In the genomic region with DNA sequence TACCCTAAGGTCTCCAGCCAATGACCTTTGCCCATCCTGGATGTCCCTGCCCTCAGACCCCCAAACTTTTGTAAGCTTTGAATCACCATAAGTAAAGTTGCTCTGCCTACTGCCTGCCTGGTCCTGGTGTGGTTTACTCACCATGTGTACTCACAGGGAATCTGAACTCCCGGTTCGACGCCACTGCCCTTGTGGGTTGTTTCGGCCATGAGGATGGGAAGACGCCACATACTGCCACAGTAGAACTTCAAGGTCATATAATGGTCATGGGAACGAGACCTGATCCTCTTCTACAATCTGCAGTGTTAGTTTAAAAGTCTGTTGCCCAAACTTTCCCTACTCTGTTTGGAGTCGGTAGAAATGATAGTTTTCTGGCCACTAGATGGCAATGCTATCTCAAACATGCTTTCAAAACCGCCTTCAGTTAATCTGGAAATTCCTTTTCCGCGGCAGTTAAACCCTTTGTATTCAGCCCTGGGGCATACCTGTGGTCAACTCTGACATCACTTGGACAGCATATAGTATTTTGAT, we compare ENCODE assay signal across 9 mouse cellular contexts. TPM values are rescaled to one million over a fixed set of nuclear protein-coding genes. Genes with fewer than 3 reads are reported as not detected.
DNase-seq lines count a peak whose midpoint lies in the region; ATAC-seq and TF ChIP-seq lines count a peak whose summit lies in the region.
"Had no signal": no experiment of that assay in that cellular context is flagged by ENCODE, and none has a peak within 500 bp of the region (broad histone marks: within the 10 kb centered on the region; RNA-seq: fewer than 3 reads in every experiment).

No protein-coding gene starts in this region.

- no peak overlapping the region for H3K4me2 ChIP-seq in limb, embryonic 11.5 days (ENCODE audit: low read depth, severe bottlenecking)

- 44% methylated on average over 10 of the region's 10 CpGs for WGBS in cerebellum, adult 2 months
- WGBS in limb, embryonic 11.5 days = 46% methylated on average over 10 of the region's 10 CpGs

- TF ChIP-seq CTCF in cerebellum, adult 2 months (IDR thresholded peaks at IDR 0.05; ENCODE audit: borderline replicate concordance, insufficient read depth, low read depth, low read length) = peak; percentile 23; the same call in 1 of the 2 replicates
- TF ChIP-seq CTCF in testis, adult 2 months (IDR thresholded peaks at IDR 0.05; ENCODE audit: control insufficient read depth, insufficient read depth, insufficient replicate concordance, low read depth, low read length) = no peak; the same call in 1 of the 2 replicates

- H3K9ac ChIP-seq in limb, embryonic 11.5 days (ENCODE audit: low read length) = no peak overlapping the region

- no peaks in the 10 kb centered on the region for H3K9me3 ChIP-seq in limb, embryonic 11.5 days (ENCODE audit: control insufficient read depth, low read length)

- ATAC-seq in cerebellum, adult (ENCODE audit: insufficient number of reproducible peaks, low FRiP score, low TSS enrichment) = no peak
- ATAC-seq in hematopoietic stem cell, adult 5-6 weeks (replicated peaks in 1 of 2; ENCODE audit: insufficient read depth in 1 of 2, low FRiP score in 2 of 2, low TSS enrichment in 1 of 2, low read depth in 1 of 2, poor library complexity in 2 of 2, severe bottlenecking in 2 of 2) = peak; percentile 45 to 65; a peak in 3 of 4 replicates
- ATAC-seq in limb, embryonic 11.5 days (ENCODE audit: insufficient number of reproducible peaks, low FRiP score, low TSS enrichment, low read depth) = peak; percentile 51; the same call in 1 of the 2 replicates

- TF ChIP-seq POLR2A in cerebellum, adult 2 months (IDR thresholded peaks at IDR 0.05; ENCODE audit: borderline replicate concordance, insufficient read depth, low read length) = no peak
- no peak for TF ChIP-seq POLR2A in testis, adult 2 months (IDR thresholded peaks at IDR 0.05; ENCODE audit: control insufficient read depth, low read depth, low read length)

- H3K27me3 ChIP-seq in cerebellum, adult 2 months (ENCODE audit: control insufficient read depth, insufficient read depth, low read length) = no peaks in the 10 kb centered on the region
- H3K27me3 ChIP-seq in testis, adult 2 months (ENCODE audit: control insufficient read depth, insufficient read depth, low read length) = no peaks in the 10 kb centered on the region
- H3K27me3 ChIP-seq in limb, embryonic 11.5 days (ENCODE audit: control insufficient read depth, insufficient read depth, low read length) = no peaks in the 10 kb centered on the region

- no peaks in the 10 kb centered on the region for H3K36me3 ChIP-seq in testis, adult 2 months (ENCODE audit: control insufficient read depth, insufficient read depth, low read length)
- no peaks in the 10 kb centered on the region for H3K36me3 ChIP-seq in limb, embryonic 11.5 days (ENCODE audit: control insufficient read depth, insufficient read depth, low read length)

- no peak overlapping the region for H3K27ac ChIP-seq in cerebellum, adult 2 months (ENCODE audit: insufficient read depth, low read length)
- peak overlapping the region; percentile 5; the same call in 1 of the 2 replicates for H3K27ac ChIP-seq in testis, adult 2 months (ENCODE audit: control insufficient read depth, insufficient read depth, low read depth, low read length)
- H3K27ac ChIP-seq in limb, embryonic 11.5 days (replicated peaks; ENCODE audit: low read depth, low read length) = no peak overlapping the region

- no peak overlapping the region for H3K4me3 ChIP-seq in cerebellum, adult 2 months (replicated peaks; ENCODE audit: insufficient read depth, low read depth, low read length)
- no peak overlapping the region for H3K4me3 ChIP-seq in testis, adult 2 months (ENCODE audit: control insufficient read depth, low read depth, low read length)
- H3K4me3 ChIP-seq in limb, embryonic 11.5 days (ENCODE audit: low read depth, low read length) = no peak overlapping the region

- DNase-seq in cerebellum, adult 2 months = no peak
- DNase-seq in testis, postnatal 10 days (ENCODE audit: low spot score) = no peak
- peak; percentile 50 for DNase-seq in limb, embryonic 11.5 days (ENCODE audit: low spot score)
- peak; percentile 18 for DNase-seq in telencephalon, adult 2 months (ENCODE audit: low read depth, low spot score)
- DNase-seq in gastrocnemius, postnatal 25 days = no peak

- H3K4me1 ChIP-seq in cerebellum, adult 2 months (ENCODE audit: control insufficient read depth, insufficient read depth, low read length) = no peaks in the 10 kb centered on the region
- no peaks in the 10 kb centered on the region for H3K4me1 ChIP-seq in testis, adult 2 months (ENCODE audit: control insufficient read depth, insufficient read depth, low read length)
- no peaks in the 10 kb centered on the region for H3K4me1 ChIP-seq in limb, embryonic 11.5 days (ENCODE audit: control insufficient read depth, insufficient read depth, low read length)

RNA-seq across cellular contexts. Expression of a gene that starts 2.1 kb away (rescaled TPM):
- polyA plus RNA-seq in cerebellum, adult 2 months (2012; rRNA removed) = not detected in 2 replicates
- polyA plus RNA-seq in testis, adult 2 months (2012; rRNA removed) = 0.96 and 1.1 TPM in 2 replicates
- total RNA-seq in hematopoietic stem cell, adult 5-6 weeks (2017) = not detected in 2 replicates
- polyA plus RNA-seq in limb, embryonic 11.5 days (2014; fragmentation: Nextera tagmentation; extraction: Ambion mirVana) = not detected in 2 replicates
- total RNA-seq in gastrocnemius, postnatal 25 days (2021) = not detected
- total RNA-seq: layer of hippocampus, adult 8-10 months had no signal

RNA-seq across cellular contexts. Expression of a gene that starts 35.5 kb away (rescaled TPM):
- polyA plus RNA-seq in cerebellum, adult 2 months (2012; rRNA removed) = 0.11 TPM in 1 of 2 replicates, not detected in the other
- polyA plus RNA-seq in testis, adult 2 months (2012; rRNA removed) = 23.9 and 42.6 TPM in 2 replicates
- not detected in 2 replicates for total RNA-seq in hematopoietic stem cell, adult 5-6 weeks (2017)
- 0.14 and 0.17 TPM in 2 replicates for polyA plus RNA-seq in limb, embryonic 11.5 days (2014; fragmentation: Nextera tagmentation; extraction: Ambion mirVana)
- not detected for total RNA-seq in gastrocnemius, postnatal 25 days (2021)

Comparison
In these comparisons a context has a peak if more than half of its experiments do, and no peak if none do; other contexts are left out.
1. DNase-seq: peak in limb, embryonic 11.5 days (single experiment) and telencephalon, adult 2 months (single experiment); none in cerebellum, adult 2 months (0 of 2), testis, postnatal 10 days (single experiment) and gastrocnemius, postnatal 25 days (single experiment).
2. RNA of a gene that starts 35.5 kb away (polyA plus RNA-seq): 23.9 to 42.6 TPM in testis, adult 2 months; 0.14 to 0.17 TPM in limb, embryonic 11.5 days and 0.11 TPM in cerebellum, adult 2 months; every median in the first group is over 10 times any median in the second.